Mouse (Mus musculus) embryonic facial prominence, embryonic 14.5 days (tissue): Measurements from ENCODE around the gene Ly6g5c. TPM values are rescaled to one million over a fixed set of nuclear protein-coding genes. Genes with fewer than 3 reads are reported as not detected.

Source experiments
- ATAC-seq: fragments of 200-750 bp; cut with Nextera tagmentation; 2 replicates; pipeline ENCODE4 v1.8.0; 2017; ENCODE audit warnings: low read depth, moderate number of reproducible peaks, moderate TSS enrichment
- DNase-seq: peaks from one replicate; pipeline ENCODE4 v3.0.0-alpha.2; 2015; ENCODE audit warnings: low spot score
- H3K27ac ChIP-seq: fragments of 300-500 bp; sonication (generic); replicated peaks from 2 replicates; pipeline ENCODE4 v1.5.1; 2014; ENCODE audit warnings: low read depth, mild to moderate bottlenecking, low read length, moderate library complexity
- H3K27me3 ChIP-seq: fragments of 300-500 bp; sonication (generic); replicated peaks from 2 replicates; pipeline ENCODE4 v1.6.1; 2014; ENCODE audit warnings: low read length; ENCODE audit not compliant: control insufficient read depth, insufficient read depth
- H3K36me3 ChIP-seq: fragments of 300-500 bp; sonication (generic); 2 replicates; pipeline ENCODE4 v1.6.1; 2014; ENCODE audit warnings: low read length, mixed read lengths; ENCODE audit not compliant: control insufficient read depth, insufficient read depth
- H3K4me1 ChIP-seq: fragments of 300-500 bp; sonication (generic); 2 replicates; pipeline ENCODE4 v1.6.1; 2014; ENCODE audit warnings: antibody characterized with exemption, low read length; ENCODE audit not compliant: control insufficient read depth, insufficient read depth
- H3K4me2 ChIP-seq: fragments of 300-500 bp; sonication (generic); 2 replicates; pipeline ENCODE4 v1.6.1; 2014; ENCODE audit warnings: low read depth, mild to moderate bottlenecking, low read length, moderate library complexity, mixed read lengths
- H3K4me3 ChIP-seq: fragments of 300-500 bp; sonication (generic); 2 replicates; pipeline ENCODE4 v1.5.1; 2014; ENCODE audit warnings: low read depth, mild to moderate bottlenecking, low read length
- H3K9ac ChIP-seq: fragments of 300-500 bp; sonication (generic); 2 replicates; pipeline ENCODE4 v1.6.1; 2014; ENCODE audit warnings: low read depth, mild to moderate bottlenecking, low read length, moderate library complexity, mixed read lengths
- H3K9me3 ChIP-seq: fragments of 300-500 bp; sonication (generic); 2 replicates; pipeline ENCODE4 v1.6.1; 2016; ENCODE audit warnings: low read length; ENCODE audit not compliant: control insufficient read depth
- WGBS: fragments of 180-500 bp; shearing (Covaris S2); extraction: QIAGEN DNeasy Blood & Tissue Kit; methylation state at CpG from one replicate; pipeline ENCODE4 v1.1.7; 2014; 5-methylcytosine and 5-hydroxymethylcytosine counted together
- polyA plus RNA-seq: library from polyadenylated mRNA; unstranded; fragments of >200 nt; fragmentation: Nextera tagmentation; extraction: Ambion mirVana; gene quantifications from 2 replicates; pipeline ENCODE4 v1.2.1, GENCODE M21; 2014

The Ly6g5c gene
- polyA plus RNA-seq, 1 experiment from 2014 or later, result not detected

- 2% methylated on average over 44 of the region's 48 CpGs for WGBS
- ATAC-seq (peak; percentile 71), DNase-seq (peak; percentile 87)
- Histone ChIP-seq H3K9ac (peak within 1 kb of the TSS; percentile 56), H3K27ac (peak within 1 kb of the TSS; percentile 54), H3K4me1 (peaks cover 6% of the 10 kb centered on the region; the same call in 1 of the 2 replicates), H3K4me2 (peak within 1 kb of the TSS; percentile 61), H3K27me3 (peaks cover 20% of the 10 kb centered on the region), H3K4me3 (peak within 1 kb of the TSS; percentile 34), H3K9me3 (no peaks in the 10 kb centered on the region), H3K36me3 (peaks cover 27% of the 10 kb centered on the region)
Measured at GRCm38 (mm10) chr17:35064951-35065947, 42.8 kb upstream of the Ly6g5c start, which contains the start of gene Ly6g6c. Ly6g6c (plus strand) TSS chr17:35065388.

GRCm38 (mm10) chr17:35066084-35066483 is 42.0 kb upstream of the Ly6g5c start, which contains the start of gene Mpig6b:
Mpig6b (minus strand) TSS chr17:35066184.
- H3K4me3 ChIP-seq, result peak within 1 kb of the TSS; percentile 34
- DNase-seq, result no peak
- peak within 1 kb of the TSS; percentile 61 for H3K4me2 ChIP-seq
- no peaks in the 10 kb centered on the region for H3K9me3 ChIP-seq
- H3K27me3 ChIP-seq, result peaks cover 20% of the 10 kb centered on the region
- 43% methylated on average over 10 of the region's 10 CpGs for WGBS
- peaks cover 19% of the 10 kb centered on the region for H3K36me3 ChIP-seq
- H3K27ac ChIP-seq, result peak within 1 kb of the TSS; percentile 54
- peaks cover 6% of the 10 kb centered on the region; the same call in 1 of the 2 replicates for H3K4me1 ChIP-seq
- peak within 1 kb of the TSS; percentile 56 for H3K9ac ChIP-seq
- no peak for ATAC-seq

GRCm38 (mm10) chr17:35068213-35068914 is 39.7 kb upstream of the Ly6g5c start:
- Histone ChIP-seq H3K4me1 (peaks cover 6% of the 10 kb centered on the region; the same call in 1 of the 2 replicates), H3K9ac (no peak overlapping the region), H3K4me2 (no peak overlapping the region), H3K4me3 (no peak overlapping the region), H3K27ac (no peak overlapping the region), H3K36me3 (no peaks in the 10 kb centered on the region; the same call in 1 of the 2 replicates), H3K9me3 (no peaks in the 10 kb centered on the region), H3K27me3 (peaks cover 20% of the 10 kb centered on the region)
- WGBS, result 71% methylated on average over 17 of the region's 17 CpGs
- ATAC-seq, result no peak
- no peak for DNase-seq

- no peaks in the 10 kb centered on the region for H3K36me3 ChIP-seq
- DNase-seq (no peak), ATAC-seq (no peak)
- no peaks in the 10 kb centered on the region for H3K9me3 ChIP-seq
- 32% methylated on average over 6 of the region's 6 CpGs for WGBS
- H3K4me1 ChIP-seq, result no peaks in the 10 kb centered on the region
- no peak overlapping the region for H3K9ac ChIP-seq
- no peak overlapping the region for H3K27ac ChIP-seq
- H3K4me2 ChIP-seq, result no peak overlapping the region
- peaks cover 13% of the 10 kb centered on the region; the same call in 1 of the 2 replicates for H3K27me3 ChIP-seq
- H3K4me3 ChIP-seq, result no peak overlapping the region
Measured at GRCm38 (mm10) chr17:35070556-35071229, 37.4 kb upstream of the Ly6g5c start.

- no peaks in the 10 kb centered on the region for H3K4me1 ChIP-seq
- H3K4me3 ChIP-seq, result no peak overlapping the region
- WGBS, result 73% methylated on average over 9 of the region's 9 CpGs
- DNase-seq (no peak), ATAC-seq (no peak)
- H3K4me2 ChIP-seq, result no peak overlapping the region
- H3K36me3 ChIP-seq, result no peaks in the 10 kb centered on the region
- H3K27me3 ChIP-seq, result 0 out of 2 replicates have a peak, but pooled peaks cover 8% of the 10 kb centered on the region
- H3K27ac ChIP-seq, result no peak overlapping the region
- no peaks in the 10 kb centered on the region for H3K9me3 ChIP-seq
- no peak overlapping the region for H3K9ac ChIP-seq
Measured at GRCm38 (mm10) chr17:35071454-35071853, 36.6 kb upstream of the Ly6g5c start.

- no peak overlapping the region for H3K4me2 ChIP-seq
Measured at GRCm38 (mm10) chr17:35074097-35074496, 34.0 kb upstream of the Ly6g5c start.

GRCm38 (mm10) chr17:35076507-35077176 is 31.4 kb upstream of the Ly6g5c start, which contains the start of gene Ly6g6e:
Ly6g6e (plus strand) TSS chr17:35076902.
- H3K4me2 ChIP-seq, result peak within 1 kb of the TSS; percentile 43
- H3K9ac ChIP-seq, result peak within 1 kb of the TSS; percentile 31
- no peaks in the 10 kb centered on the region for H3K9me3 ChIP-seq
- H3K36me3 ChIP-seq, result no peaks in the 10 kb centered on the region
- H3K27ac ChIP-seq, result no peak within 1 kb of the TSS; the same call in 1 of the 2 replicates
- no peaks in the 10 kb centered on the region for H3K27me3 ChIP-seq
- peak within 1 kb of the TSS; percentile 8; the same call in 1 of the 2 replicates for H3K4me3 ChIP-seq
- H3K4me1 ChIP-seq, result peaks cover 3% of the 10 kb centered on the region; the same call in 1 of the 2 replicates
- WGBS, result 9% methylated on average over 10 of the region's 10 CpGs
- DNase-seq (peak; percentile 39), ATAC-seq (peak; percentile 47)

More at GRCm38 (mm10) chr17:35074097-35074496, 34.0 kb upstream of the Ly6g5c start:
- Histone ChIP-seq H3K4me3 (no peak overlapping the region), H3K9me3 (no peaks in the 10 kb centered on the region), H3K4me1 (peaks cover 3% of the 10 kb centered on the region; the same call in 1 of the 2 replicates), H3K27ac (no peak overlapping the region), H3K36me3 (no peaks in the 10 kb centered on the region), H3K9ac (no peak overlapping the region), H3K27me3 (no peaks in the 10 kb centered on the region)
- 54% methylated on average over 8 of the region's 17 CpGs for WGBS
- DNase-seq (no peak), ATAC-seq (0 out of 2 replicates have a peak, but pooled peaks have one; percentile 14)
